Mouse (Mus musculus) lung, adult 2 months (tissue): ENCODE data around the gene Ranbp17. TPM values are rescaled to one million over a fixed set of nuclear protein-coding genes. Genes with fewer than 3 reads are reported as not detected.
A peak's percentile ranks its signal among the peaks of the same experiment; 100 is the strongest.

ENCODE experiments used
- DNase-seq: peaks from one replicate; pipeline ENCODE4 v3.0.0; 2022
- H3K4me1 ChIP-seq: fragments of 200-500 bp; 2 replicates; pipeline ENCODE4 v1.6.1; 2011; ENCODE audit warnings: low read length; ENCODE audit not compliant: control insufficient read depth, insufficient read depth
- H3K4me3 ChIP-seq: fragments of 200-500 bp; replicated peaks from 2 replicates; pipeline ENCODE3; 2011; ENCODE audit warnings: low read depth, mild to moderate bottlenecking, control low read depth, low read length; ENCODE audit errors: extremely low read depth
- CTCF ChIP-seq: fragments of 200-500 bp; IDR thresholded peaks from 2 replicates; pipeline ENCODE4 v1.5.1; 2011; ENCODE audit warnings: mild to moderate bottlenecking, low read length, control low read depth; ENCODE audit not compliant: insufficient read depth
- POLR2A ChIP-seq: fragments of 200-500 bp; IDR thresholded peaks from 2 replicates; pipeline ENCODE4 v1.6.1; 2011; ENCODE audit warnings: low read depth, mild to moderate bottlenecking, control low read depth, low read length, borderline replicate concordance; ENCODE audit errors: extremely low read depth
- WGBS: fragments of 180-500 bp; shearing (Covaris S2); methylation state at CpG from one replicate; pipeline ENCODE4 v1.1.7; 2018; 5-methylcytosine and 5-hydroxymethylcytosine counted together
- polyA plus RNA-seq: library from polyadenylated mRNA; depleted of rRNA; stranded (reverse); fragments of >200 nt; gene quantifications from 2 replicates; pipeline ENCODE4 v1.2.3, GENCODE M21; 2012

Gene Ranbp17
- polyA plus RNA-seq, 1 experiment, result 0.70 TPM

- no peak for DNase-seq
- no peak for TF ChIP-seq POLR2A
- TF ChIP-seq CTCF, result no peak
- H3K4me1 ChIP-seq, result no peaks in the 10 kb centered on the region
- WGBS, result 78% methylated on average over 3 of the region's 3 CpGs
- H3K4me3 ChIP-seq, result no peak overlapping the region
Observed at GRCm38 (mm10) chr11:33422226-33422625, 91.3 kb downstream of the Ranbp17 start.

GRCm38 (mm10) chr11:33404651-33405050, 108.9 kb downstream of the Ranbp17 start:
- no peak for DNase-seq
- WGBS, result 76% methylated on average over 4 of the region's 4 CpGs
- Histone ChIP-seq H3K4me3 (no peak overlapping the region), H3K4me1 (no peaks in the 10 kb centered on the region)
- TF ChIP-seq CTCF (no peak), POLR2A (no peak)

GRCm38 (mm10) chr11:33399346-33399745, 114.2 kb downstream of the Ranbp17 start:
- WGBS, result 41% methylated on average over 1 of the region's 1 CpGs
- Histone ChIP-seq H3K4me3 (no peak overlapping the region), H3K4me1 (no peaks in the 10 kb centered on the region)
- TF ChIP-seq CTCF (no peak), POLR2A (no peak)
- DNase-seq, result no peak

GRCm38 (mm10) chr11:33398701-33399100, 114.8 kb downstream of the Ranbp17 start:
- DNase-seq, result no peak
- 44% methylated on average over 3 of the region's 3 CpGs for WGBS
- no peaks in the 10 kb centered on the region for H3K4me1 ChIP-seq
- TF ChIP-seq CTCF, result no peak
- TF ChIP-seq POLR2A, result no peak
- H3K4me3 ChIP-seq, result no peak overlapping the region

- no peak overlapping the region for H3K4me3 ChIP-seq
- WGBS, result 81% methylated on average over 6 of the region's 6 CpGs
Observed at GRCm38 (mm10) chr11:33396275-33396674, 117.3 kb downstream of the Ranbp17 start.

GRCm38 (mm10) chr11:33394093-33394492, 119.5 kb downstream of the Ranbp17 start:
- no peak for TF ChIP-seq POLR2A
- no peak for TF ChIP-seq CTCF
- Histone ChIP-seq H3K4me1 (no peaks in the 10 kb centered on the region), H3K4me3 (no peak overlapping the region)
- no peak for DNase-seq
- WGBS, result 74% methylated on average over 3 of the region's 3 CpGs

More at GRCm38 (mm10) chr11:33396275-33396674, 117.3 kb downstream of the Ranbp17 start:
- DNase-seq, result no peak
- TF ChIP-seq CTCF (no peak), POLR2A (no peak)
- H3K4me1 ChIP-seq, result no peaks in the 10 kb centered on the region

GRCm38 (mm10) chr11:33388685-33389084, 124.9 kb downstream of the Ranbp17 start:
- TF ChIP-seq POLR2A (no peak), CTCF (no peak)
- H3K4me1 ChIP-seq, result no peaks in the 10 kb centered on the region
- DNase-seq, result no peak
- WGBS, result 94% methylated on average over 2 of the region's 2 CpGs
- H3K4me3 ChIP-seq, result no peak overlapping the region

- no peaks in the 10 kb centered on the region for H3K4me1 ChIP-seq
- WGBS, result 55% methylated on average over 5 of the region's 5 CpGs
- DNase-seq, result no peak
Observed at GRCm38 (mm10) chr11:33361867-33362266, 151.7 kb downstream of the Ranbp17 start.

GRCm38 (mm10) chr11:33349269-33349668, 164.3 kb downstream of the Ranbp17 start:
- Histone ChIP-seq H3K4me1 (no peaks in the 10 kb centered on the region), H3K4me3 (no peak overlapping the region)
- no peak for DNase-seq
- WGBS, result 73% methylated on average over 2 of the region's 2 CpGs
- no peak for TF ChIP-seq CTCF
- TF ChIP-seq POLR2A, result no peak

More at GRCm38 (mm10) chr11:33361867-33362266, 151.7 kb downstream of the Ranbp17 start:
- TF ChIP-seq CTCF (no peak), POLR2A (no peak)
- no peak overlapping the region for H3K4me3 ChIP-seq

- Histone ChIP-seq H3K4me1 (no peaks in the 10 kb centered on the region), H3K4me3 (no peak overlapping the region)
- TF ChIP-seq POLR2A (no peak), CTCF (no peak)
- WGBS, result 97% methylated on average over 2 of the region's 2 CpGs
- no peak for DNase-seq
Observed at GRCm38 (mm10) chr11:33342061-33342460, 171.5 kb downstream of the Ranbp17 start.

- no peak for DNase-seq
- Histone ChIP-seq H3K4me1 (no peaks in the 10 kb centered on the region), H3K4me3 (no peak overlapping the region)
- WGBS, result 49% methylated on average over 7 of the region's 7 CpGs
- TF ChIP-seq POLR2A, result no peak
- TF ChIP-seq CTCF, result peak; percentile 20; the same call in 1 of the 2 replicates
Observed at GRCm38 (mm10) chr11:33336552-33337121, 176.9 kb downstream of the Ranbp17 start.
